Mouse (Mus musculus) T-cell, adult 2 months (primary cell): Measurements from ENCODE around the gene Tgfbr2.

Experiments used
- DNase-seq: peaks from one replicate; pipeline ENCODE4 v3.0.0; 2022; ENCODE audit warnings: low spot score

Tgfbr2 gene

GRCm38 (mm10) chr9:116174481-116175461 is at the start of gene Tgfbr2:
TSS of gene Tgfbr2 (minus strand) at chr9:116175360.
- peak; percentile 90 for DNase-seq

GRCm38 (mm10) chr9:116223368-116223767 is 48.2 kb upstream of the Tgfbr2 start:
- peak; percentile 53 for DNase-seq

GRCm38 (mm10) chr9:116222643-116223042 is 47.5 kb upstream of the Tgfbr2 start:
- DNase-seq = no peak

- DNase-seq = no peak
These were observed 46.8 kb upstream of the Tgfbr2 start for GRCm38 (mm10) chr9:116222000-116222399.

- no peak for DNase-seq
These were observed 46.4 kb upstream of the Tgfbr2 start for GRCm38 (mm10) chr9:116221565-116221964.

GRCm38 (mm10) chr9:116220616-116221015 is 45.5 kb upstream of the Tgfbr2 start:
- DNase-seq = no peak

- no peak for DNase-seq
These were observed 45.0 kb upstream of the Tgfbr2 start for GRCm38 (mm10) chr9:116220159-116220515.

GRCm38 (mm10) chr9:116219234-116220158 is 44.3 kb upstream of the Tgfbr2 start:
- no peak for DNase-seq

GRCm38 (mm10) chr9:116218780-116219179 is 43.6 kb upstream of the Tgfbr2 start:
- peak; percentile 21 for DNase-seq

GRCm38 (mm10) chr9:116217099-116217498 is 41.9 kb upstream of the Tgfbr2 start:
- DNase-seq = no peak

GRCm38 (mm10) chr9:116216677-116217076 is 41.5 kb upstream of the Tgfbr2 start:
- DNase-seq = peak; percentile 57

GRCm38 (mm10) chr9:116214296-116214695 is 39.1 kb upstream of the Tgfbr2 start:
- DNase-seq = peak; percentile 79

- DNase-seq = no peak
These were observed 37.9 kb upstream of the Tgfbr2 start for GRCm38 (mm10) chr9:116212915-116213619.

GRCm38 (mm10) chr9:116212069-116212468 is 36.9 kb upstream of the Tgfbr2 start:
- DNase-seq = peak; percentile 59

GRCm38 (mm10) chr9:116208169-116208904 is 33.2 kb upstream of the Tgfbr2 start:
- no peak for DNase-seq

GRCm38 (mm10) chr9:116206901-116207300 is 31.7 kb upstream of the Tgfbr2 start:
- DNase-seq = no peak

- no peak for DNase-seq
These were observed 28.5 kb upstream of the Tgfbr2 start for GRCm38 (mm10) chr9:116203675-116204074.

- no peak for DNase-seq
These were observed 24.0 kb upstream of the Tgfbr2 start for GRCm38 (mm10) chr9:116199127-116199526.

- DNase-seq = no peak
These were observed 23.3 kb upstream of the Tgfbr2 start for GRCm38 (mm10) chr9:116198488-116198887.

GRCm38 (mm10) chr9:116197491-116198170 is 22.5 kb upstream of the Tgfbr2 start:
- no peak for DNase-seq
